Mouse (Mus musculus) cerebellum, adult 2 months (tissue): ENCODE data around the gene Ky.

ENCODE experiments used
- CTCF ChIP-seq: fragments of 200-500 bp; IDR thresholded peaks from 2 replicates; pipeline ENCODE4 v1.5.1; 2011; ENCODE audit warnings: low read depth, mild to moderate bottlenecking, control low read depth, low read length, moderate library complexity, borderline replicate concordance; ENCODE audit not compliant: insufficient read depth
- POLR2A ChIP-seq: fragments of 200-500 bp; IDR thresholded peaks from 2 replicates; pipeline ENCODE4 v1.6.1; 2011; ENCODE audit warnings: low read length, control low read depth, borderline replicate concordance; ENCODE audit not compliant: insufficient read depth

GRCm38 (mm10) chr9:102497089-102497690 is 8.4 kb upstream of the Ky start:
- TF ChIP-seq POLR2A (no peak), CTCF (no peak)
